Mouse (Mus musculus): ENCODE measurements around the gene Fgf12. TPM values are rescaled to one million over a fixed set of nuclear protein-coding genes. Genes with fewer than 3 reads are reported as not detected.

Gene Fgf12
- total RNA-seq, 2 experiments from 2014 or later, result 7.2 to 22.1 TPM

DNA sequence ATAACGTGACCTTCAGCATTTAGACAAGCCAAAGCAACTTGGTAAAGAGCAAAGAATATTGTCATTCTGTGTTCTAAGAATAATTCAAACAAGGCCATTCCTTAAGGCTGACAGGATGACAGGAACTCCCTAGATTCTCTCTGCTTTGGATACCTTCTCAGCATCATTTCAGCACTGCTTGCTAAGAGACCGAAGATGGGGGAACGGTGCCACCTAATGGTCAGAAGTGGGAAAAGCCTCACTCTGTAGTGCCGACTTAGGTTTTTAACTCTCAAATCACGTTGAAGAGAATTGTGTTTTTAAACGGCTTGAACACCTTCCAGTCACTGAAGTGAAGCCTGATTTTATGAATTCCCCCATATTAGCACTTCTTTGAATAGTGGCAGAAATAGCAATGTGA, 262.4 kb downstream of the Fgf12 start:
- intact Hi-C loops (cut with DNase I), result loop anchor here (2.0 to 5.0 kb wide), 2 partner anchors 348 to 1022 kb away; no protein-coding TSS in a partner anchor
- peak; percentile 41 to 70 for DNase-seq

DNA sequence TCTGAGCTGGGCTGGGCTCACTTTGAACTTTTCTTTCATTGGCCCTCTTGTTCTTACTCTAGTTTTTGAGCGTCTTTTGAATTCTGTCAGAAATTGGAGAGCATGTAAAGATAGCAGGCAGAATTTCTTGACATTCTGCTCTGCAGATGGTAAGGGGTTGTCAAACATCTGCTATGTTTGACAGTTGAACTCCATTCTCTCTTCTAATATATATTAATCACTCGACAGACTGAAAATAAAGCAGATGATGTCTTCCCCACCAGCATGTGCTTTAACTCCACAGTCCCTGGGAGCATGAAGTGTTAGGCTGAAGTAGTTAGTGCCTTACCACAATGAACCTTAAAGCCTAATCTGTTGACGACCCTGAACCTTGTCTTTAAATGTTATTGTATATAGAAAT, 267.9 kb downstream of the Fgf12 start:
- DNase-seq, result no peak
- intact Hi-C loops (cut with DNase I), result no loop called here

DNA sequence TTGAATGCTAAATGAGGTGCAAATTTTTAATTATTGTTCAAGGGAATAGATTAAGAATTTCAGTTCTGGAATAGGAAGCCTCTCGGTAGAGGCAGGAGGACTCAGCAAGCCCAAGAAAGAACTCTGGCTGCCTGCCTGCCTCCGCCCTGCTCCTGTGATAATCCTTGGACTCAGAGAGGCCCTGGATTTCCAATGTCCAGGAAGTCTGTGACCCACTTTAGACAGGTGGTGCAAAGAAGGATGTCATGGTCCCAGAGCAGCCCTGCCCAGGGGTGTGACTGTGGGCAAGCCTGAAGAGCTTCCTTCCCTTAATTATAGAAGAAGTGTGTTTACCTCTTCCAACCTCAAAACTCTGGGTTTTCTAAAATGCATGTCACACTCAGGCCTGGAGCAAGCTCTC, 273.8 kb downstream of the Fgf12 start:
- intact Hi-C loops (cut with DNase I), result no loop called here
- DNase-seq, result no peak

DNA sequence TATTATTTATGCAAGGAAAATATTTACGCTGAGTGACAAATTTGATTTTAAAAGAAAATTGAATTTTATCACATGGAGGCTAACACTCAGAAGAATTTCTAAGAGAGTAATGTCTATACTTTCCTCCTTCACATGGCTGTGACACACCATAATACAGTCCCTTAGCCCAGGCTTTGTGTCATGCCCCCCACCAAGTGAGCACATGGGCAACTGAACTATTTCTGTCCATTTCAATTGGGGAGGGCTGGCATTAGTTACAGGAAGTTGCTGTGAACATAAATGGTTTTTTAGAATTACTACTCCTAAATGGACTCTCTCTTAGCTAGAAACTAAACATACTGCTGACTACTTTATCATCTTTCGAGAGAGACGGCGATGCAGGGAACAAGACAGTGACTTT, 276.2 kb downstream of the Fgf12 start:
- intact Hi-C loops (cut with DNase I), result no loop called here
- DNase-seq, result no peak

DNA sequence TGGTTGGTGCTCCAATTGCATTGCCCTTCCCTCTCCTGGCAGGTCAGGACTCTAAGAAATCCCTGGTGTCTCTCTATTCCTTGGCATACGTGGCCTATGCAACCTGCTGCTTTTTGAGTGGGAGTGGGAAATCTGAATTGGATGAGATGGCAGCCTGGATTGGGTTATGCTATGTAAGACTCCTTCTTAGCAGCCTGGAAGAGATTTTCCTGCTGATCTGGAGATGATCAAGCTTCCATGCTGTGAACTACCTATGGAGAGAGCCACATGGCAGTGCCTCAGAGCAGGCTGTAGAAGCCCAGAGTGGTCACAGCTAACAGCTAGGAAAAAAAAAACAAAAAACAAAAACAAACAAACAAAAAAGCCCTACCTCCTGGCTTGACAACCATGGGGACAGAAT, 277.3 kb downstream of the Fgf12 start:
- no peak for DNase-seq
- intact Hi-C loops (cut with DNase I), result no loop called here

DNA sequence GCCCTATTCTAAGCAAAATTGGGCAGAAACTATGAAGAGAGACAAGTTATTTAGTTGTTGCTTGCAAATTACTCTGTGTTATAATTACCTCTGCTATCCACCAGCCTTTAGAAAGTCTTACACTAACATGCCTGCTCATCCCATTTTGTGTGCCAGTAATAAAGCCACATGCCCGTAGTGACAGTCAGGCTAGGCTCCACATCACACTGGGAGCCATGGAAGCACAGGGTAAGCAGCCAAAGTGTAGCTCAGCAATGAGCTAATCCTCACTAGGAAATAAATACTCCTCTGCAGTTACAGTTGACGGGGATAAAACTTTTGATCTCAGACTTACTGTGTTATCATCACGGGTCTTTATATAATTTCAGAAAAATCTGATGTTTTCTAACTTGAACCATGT, 298.0 kb downstream of the Fgf12 start:
- no peak for DNase-seq
- intact Hi-C loops (cut with DNase I), result no loop called here

DNA sequence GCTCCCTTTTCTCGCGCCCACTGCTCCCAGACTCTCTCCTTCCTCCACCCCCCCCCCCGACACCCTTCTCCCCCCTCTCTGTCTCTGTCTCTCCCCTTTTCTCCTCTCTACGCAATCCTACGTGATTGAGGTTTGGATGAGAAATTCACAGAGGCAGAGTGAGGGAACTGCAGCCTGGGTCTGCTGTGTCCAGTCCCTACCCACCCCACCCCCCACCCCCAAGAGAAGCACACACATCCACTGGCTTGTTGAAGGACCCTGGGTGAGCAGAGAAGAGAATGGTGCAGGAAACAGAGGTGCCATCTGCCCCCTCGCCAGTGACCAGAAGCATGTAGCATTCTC, 305.8 kb downstream of the Fgf12 start:
- no peak for DNase-seq
- intact Hi-C loops (cut with DNase I), result no loop called here

DNA sequence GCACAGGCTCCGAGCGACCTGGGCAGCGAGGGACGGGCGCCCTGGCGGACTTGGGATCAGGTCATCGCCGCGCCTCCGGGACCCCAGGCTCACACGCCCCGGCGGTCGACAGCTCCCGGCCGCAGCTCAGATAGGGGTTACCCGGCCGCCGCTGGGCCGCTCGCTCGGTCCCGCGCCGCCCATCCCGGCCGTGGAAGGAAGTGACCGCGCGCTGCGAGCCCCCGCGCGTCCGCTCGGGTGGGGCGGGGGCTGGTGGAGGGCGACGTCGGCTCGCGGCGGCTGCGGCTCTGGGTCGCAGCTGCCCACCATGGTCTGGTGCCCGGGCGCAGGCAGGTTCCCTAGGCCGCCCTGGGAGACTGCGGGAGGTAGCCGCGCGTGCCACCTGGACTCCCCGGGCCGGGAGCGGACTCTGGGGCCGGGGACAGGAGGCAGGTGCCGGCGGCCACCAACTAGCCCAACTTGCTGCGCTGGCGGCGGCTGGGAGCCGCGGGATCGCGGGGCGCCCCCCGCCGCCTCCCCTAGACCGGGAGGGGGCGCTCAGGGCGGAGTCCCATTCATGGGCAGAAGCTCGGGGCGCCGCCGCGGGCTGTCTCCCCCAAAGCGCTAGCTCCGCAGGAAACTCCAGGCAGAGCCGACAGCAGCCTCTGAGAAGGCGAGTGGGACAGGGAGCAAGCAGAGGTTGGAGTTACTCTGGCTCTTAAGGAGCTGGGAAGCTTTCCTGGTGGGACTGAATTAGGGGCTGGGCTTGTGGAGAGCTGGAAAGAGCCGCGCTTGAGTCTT, 306.3 kb downstream of the Fgf12 start:
- intact Hi-C loops (cut with DNase I), result no loop called here
- DNase-seq, result peak; percentile 9 to 12

DNA sequence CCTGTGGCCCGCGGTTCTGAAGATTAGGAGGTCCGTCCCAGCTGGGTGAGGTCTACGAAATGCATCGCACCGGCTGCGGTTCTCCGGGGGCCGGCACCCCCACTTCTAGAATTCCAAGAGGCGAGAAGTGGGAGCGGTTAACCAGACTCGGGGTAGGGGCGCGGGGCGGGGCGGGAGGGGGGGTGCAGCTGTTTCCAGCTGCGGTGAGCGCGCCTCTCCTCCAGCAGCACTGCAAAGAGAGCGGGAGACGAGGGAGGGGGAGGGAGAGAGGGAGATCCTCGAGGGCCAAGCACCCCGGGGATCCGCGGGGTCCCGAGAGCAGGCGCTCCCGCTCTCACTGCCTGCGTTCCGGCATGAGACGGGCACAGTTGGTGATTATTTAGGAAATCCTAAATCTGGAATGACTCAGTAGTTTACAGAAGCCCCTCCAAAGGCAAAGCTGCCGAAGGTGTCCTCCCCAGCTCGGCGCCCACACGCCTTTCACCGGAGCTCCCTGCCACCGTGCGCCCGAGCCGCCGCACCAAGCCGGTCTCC, 307.0 kb downstream of the Fgf12 start:
- peak in 1 of 2 experiments; percentile 0 for DNase-seq

DNA sequence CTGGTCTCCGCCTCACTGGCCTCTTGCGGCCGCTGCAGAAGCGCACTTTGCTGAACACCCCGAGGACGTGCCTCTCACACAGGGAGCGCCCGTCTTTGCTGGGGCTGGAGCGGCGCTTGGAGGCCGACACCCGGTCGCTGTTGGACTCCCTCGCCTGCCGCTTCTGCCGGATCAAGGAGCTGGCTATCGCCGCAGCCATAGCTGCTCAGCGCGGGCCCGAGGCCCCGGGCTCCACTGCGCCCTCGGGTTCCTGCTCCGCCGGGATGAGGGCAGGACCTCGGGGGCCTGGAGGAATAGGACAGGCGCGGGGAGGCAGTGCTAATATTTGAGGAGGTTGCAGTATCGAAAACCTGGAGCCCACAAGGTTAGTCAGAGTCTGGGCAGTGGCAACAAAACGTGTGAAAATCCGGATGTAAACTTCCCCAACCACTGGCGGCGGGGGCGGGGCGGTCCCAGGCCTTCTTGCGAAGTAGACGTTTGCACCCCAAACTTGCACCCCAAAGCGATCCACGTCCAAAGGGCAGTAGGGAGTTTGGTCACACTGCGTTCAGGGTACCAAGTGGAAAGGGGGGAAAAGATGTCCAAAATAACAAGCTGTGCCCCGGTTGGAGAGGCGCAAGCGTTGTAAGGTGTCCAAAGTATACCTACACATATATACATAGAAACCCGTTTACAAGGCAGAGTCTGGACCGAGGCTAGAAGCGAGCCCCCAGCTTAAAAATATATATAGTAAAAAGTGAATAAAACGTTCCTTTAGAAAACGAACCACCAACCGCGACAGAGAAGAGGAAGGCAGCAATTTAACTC, 307.7 kb downstream of the Fgf12 start:
- intact Hi-C loops (cut with DNase I), result no loop called here
- DNase-seq, result peak; percentile 10 to 23

More for the DNA sequence above, 307.0 kb downstream of the Fgf12 start:
- intact Hi-C loops (cut with DNase I), result no loop called here

DNA sequence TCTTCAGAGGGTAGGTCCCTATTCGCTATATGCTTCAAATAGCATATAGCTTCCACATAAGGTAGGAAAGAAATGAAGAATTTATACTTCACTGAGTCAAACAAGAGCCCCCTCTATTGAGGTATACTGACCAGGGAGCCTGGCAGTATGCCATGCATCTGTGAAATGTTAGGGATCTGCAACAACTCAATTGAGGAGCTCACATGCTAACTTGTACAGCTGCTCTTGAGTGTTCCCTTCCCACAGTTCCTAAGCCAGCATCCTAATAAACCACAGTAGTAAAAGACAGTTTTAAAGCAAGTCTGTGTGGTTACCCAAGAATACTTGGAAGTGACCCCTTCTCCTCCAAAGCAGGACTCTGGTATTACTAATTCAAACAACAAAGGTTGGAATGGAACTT, 331.3 kb downstream of the Fgf12 start:
- intact Hi-C loops (cut with DNase I), result no loop called here

DNA sequence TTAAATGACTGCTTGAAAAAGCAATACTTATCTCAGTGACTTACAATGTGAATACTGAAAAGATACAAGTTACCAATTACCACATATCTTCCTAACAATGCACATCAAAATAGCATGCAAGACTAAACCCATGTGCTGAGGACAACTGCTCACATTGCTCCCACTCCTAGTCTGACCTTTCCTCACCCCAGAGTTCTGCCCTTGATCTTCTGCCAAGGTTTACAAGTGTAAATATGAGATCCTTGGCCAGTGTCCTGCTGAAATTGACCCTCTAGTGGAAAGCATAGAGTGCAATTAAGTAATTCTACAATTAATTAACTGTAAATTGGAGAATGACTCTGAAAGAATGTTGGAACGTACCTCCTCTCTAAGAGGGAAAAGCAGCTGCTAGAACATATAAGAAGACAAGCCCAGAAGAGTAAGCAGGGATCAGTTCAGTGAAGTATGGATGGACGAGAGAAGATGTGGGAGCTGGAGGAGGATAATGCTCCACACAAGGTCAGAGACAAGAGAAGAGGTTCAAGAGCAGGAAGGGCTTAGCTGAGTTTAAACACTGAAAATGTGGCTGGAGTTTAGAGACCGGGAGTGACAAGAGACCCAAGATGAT, 333.1 kb downstream of the Fgf12 start:
- DNase-seq, result no peak
- intact Hi-C loops (cut with DNase I), result no loop called here

More for the DNA sequence above, 331.3 kb downstream of the Fgf12 start:
- no peak for DNase-seq

DNA sequence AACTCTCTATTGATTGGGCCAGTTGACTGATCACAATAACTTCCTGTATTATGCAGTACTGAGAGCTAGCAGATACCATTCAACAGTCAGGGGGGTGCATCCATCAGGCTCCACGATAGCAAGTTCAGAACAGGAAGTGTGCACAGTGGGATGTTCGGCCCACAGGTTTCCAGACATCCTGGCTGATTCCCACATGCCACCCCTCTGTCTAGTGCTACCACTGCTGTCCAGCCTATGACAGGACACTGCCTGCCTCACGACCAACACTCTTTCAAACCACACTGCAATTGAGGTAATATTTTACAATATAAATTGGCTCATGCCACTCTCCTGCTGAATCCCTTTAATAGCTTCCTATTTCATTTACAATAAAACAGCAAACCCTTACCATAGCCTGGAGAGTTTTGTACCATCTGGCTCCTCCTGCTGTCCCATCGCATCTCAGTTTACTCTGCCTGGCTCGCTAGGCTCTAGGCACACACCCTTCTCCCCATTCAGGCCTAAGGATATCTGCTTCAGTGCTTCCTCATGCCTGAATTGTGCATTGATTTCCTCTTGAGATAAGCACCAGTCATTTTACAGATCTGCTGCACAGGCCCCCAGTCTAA, 341.6 kb downstream of the Fgf12 start:
- intact Hi-C loops (cut with DNase I), result no loop called here
- no peak for DNase-seq

DNA sequence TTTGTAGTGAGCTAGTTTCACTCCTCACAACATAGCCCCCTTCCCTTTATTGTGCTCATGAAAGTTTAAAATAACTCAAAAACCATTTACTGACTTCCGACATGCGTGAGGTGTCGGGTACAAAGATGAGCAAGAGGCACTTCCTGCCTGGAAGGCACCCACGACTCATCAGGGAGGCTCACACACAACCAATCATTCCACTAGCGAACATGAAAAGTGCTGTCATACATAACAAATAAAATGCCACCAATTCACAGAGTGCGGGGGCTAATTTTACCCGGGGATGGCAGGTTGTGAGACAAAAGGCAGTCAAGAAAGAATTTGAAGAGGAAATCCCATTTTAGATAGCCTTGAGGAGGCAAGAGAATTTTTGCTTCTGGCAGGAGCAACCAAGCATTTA, 344.6 kb downstream of the Fgf12 start:
- no peak for DNase-seq
- intact Hi-C loops (cut with DNase I), result no loop called here

DNA sequence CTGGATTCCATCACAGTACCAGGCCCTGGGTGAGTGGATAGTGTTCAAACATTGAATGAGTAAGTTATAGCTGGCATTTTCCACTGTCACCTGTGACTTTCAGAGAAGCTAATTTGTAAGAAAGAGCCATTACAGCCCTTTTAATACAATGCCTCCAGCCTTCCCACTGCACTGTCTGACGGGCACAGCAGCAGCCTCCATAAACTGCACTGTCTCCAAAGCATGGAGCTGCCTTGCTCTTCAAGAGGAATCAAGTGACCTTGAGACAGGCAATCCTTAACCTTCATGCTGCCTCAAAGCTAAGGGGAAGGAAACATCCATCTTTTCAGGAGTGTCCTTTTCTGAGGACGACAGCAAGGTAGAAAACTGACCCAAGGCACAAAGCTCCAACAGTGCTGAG, 345.0 kb downstream of the Fgf12 start:
- no peak for DNase-seq
- intact Hi-C loops (cut with DNase I), result no loop called here

DNA sequence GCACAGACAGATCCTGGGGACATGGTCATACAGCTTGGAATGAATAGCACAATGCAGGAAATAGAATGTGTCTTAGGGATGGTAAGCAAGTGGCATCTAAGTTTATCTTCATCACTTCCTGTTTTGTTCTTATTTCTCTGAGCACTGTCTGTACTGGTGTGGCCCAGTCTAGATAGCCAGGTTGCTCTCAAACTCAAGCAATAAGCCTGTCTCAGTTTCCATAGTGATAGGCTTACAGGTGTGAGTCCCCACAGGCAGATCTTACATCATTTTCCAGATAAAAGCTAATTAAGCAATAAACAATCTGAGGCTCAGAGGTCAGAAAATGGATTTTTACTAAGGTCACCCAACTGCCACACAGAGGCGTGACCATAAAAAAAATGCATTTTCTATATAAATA, 348.7 kb downstream of the Fgf12 start:
- no peak for DNase-seq
- intact Hi-C loops (cut with DNase I), result no loop called here

DNA sequence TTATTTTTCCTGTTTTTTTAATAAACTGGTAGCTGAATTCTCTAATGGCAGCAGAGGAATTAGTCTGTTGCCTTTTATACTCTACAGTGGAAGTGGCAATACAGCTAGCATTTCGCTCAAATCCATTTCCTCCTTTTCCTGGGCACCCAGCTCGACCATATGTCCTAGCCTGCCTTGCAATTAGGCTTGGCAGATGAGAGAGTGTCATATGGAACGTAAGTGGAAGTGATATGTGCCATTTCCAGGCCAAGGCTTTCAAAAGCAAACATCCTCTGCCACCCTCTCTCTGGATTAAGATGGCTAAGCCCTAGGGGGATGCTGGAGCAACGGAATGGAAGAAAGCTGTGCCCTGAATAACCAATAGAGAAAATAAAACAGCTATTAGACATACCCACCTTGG, 350.2 kb downstream of the Fgf12 start:
- DNase-seq, result no peak
- intact Hi-C loops (cut with DNase I), result no loop called here

DNA sequence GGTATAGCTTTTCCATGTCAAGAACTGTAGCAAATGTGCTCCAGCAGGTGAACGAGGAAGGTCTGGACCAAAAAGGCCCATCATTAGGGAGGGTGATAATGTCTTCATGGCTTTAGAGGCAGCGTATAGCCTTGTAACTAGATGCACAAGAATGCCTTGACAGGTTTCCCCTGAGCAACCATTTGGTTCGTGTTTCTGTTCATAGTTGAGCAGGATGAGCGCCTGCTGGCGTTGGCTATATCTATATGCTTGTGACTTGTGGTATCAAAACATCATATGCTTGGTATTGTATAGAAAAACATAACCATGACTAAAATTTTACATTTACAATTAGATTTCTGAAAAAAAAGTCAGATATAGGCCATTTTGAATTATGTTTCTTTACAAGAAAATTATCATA, 361.6 kb downstream of the Fgf12 start:
- intact Hi-C loops (cut with DNase I), result no loop called here
- no peak for DNase-seq

DNA sequence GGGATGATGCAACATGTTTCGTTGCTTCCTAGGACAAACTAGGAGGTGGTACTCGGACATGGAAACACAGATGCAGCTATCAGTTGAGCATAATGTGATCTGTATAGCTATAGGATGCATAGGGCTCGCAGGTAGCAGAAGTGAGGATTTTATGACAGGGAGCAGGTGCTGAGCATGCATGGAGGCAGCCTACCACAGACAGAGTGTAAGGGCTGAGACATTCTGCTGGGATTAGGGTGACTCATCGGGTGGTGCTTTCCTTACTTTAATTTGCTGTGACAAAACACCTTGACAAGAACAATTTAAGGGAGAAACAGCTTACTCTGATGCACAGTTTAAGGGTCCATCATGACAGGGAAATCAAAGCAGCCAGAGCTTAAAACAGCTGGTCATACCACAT, 363.8 kb downstream of the Fgf12 start:
- DNase-seq, result no peak
- intact Hi-C loops (cut with DNase I), result no loop called here

DNA sequence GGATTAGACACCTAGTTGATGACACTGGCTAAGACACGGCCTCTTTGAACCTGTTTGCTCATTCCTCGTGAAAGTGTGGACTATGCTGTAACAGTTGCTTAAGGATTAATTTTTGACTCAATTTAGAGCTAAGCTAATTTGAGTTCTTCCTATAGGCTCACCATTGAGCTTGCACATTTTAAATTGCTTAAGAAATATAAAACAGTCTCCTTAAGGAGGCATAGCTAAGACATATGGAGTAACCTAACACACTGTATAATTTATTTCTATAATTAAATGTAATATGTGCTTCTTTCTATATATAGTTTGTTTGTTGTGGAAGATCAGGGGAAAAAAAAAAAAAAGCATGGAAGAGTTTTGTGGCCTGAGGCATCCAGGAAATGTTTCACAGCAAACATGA, 378.1 kb downstream of the Fgf12 start:
- DNase-seq, result no peak
- intact Hi-C loops (cut with DNase I), result no loop called here

DNA sequence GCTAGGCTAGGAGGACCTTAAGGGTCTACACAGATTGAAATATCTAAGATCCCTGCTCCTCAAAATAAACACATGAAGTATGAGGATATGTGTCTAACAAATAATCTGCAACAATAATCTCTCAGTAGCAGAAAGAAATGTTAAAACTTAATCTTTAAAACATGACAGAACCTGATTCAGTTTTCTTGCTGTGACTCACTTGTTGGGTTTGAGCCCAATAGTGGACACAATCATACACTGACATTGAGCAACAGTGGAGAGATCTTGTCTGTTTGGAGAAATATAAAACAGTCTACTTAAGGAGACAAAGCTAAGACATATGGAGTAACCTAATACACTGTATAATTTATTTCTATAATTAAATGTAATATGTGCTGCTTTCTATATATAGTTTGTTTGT, 379.6 kb downstream of the Fgf12 start:
- intact Hi-C loops (cut with DNase I), result no loop called here

More for the DNA sequence above, 379.6 kb downstream of the Fgf12 start:
- DNase-seq, result no peak
